Comparison of ENCODE assay signal across 9 mouse cellular contexts in genomic region chr11:96828881-96829280, GRCm38 (mm10). TPM values are rescaled to one million over a fixed set of nuclear protein-coding genes. Genes with fewer than 3 reads are reported as not detected.
DNase-seq lines count a peak whose midpoint lies in the region; ATAC-seq and TF ChIP-seq lines count a peak whose summit lies in the region.
"Had no signal": no experiment of that assay in that cellular context is flagged by ENCODE, and none has a peak within 500 bp of the region (broad histone marks: within the 10 kb centered on the region; RNA-seq: fewer than 3 reads in every experiment).

No protein-coding gene starts in this region.

- DNase-seq in heart, postnatal 10 days = no peak
- no peak for DNase-seq in G1E (ENCODE audit: low spot score)
- DNase-seq in liver, postnatal 0 days = no peak
- DNase-seq in gastrocnemius, postnatal 25 days = no peak
- no peak for DNase-seq in thymus, adult 18-20 months
- no peak for DNase-seq in embryo, embryonic 10.5 days (ENCODE audit: low spot score)

- H3K36me3 ChIP-seq in heart, embryonic 15.5 days = peaks cover 5% of the 10 kb centered on the region; the same call in 1 of the 2 replicates
- peaks cover 41% of the 10 kb centered on the region for H3K36me3 ChIP-seq in G1E (replicated peaks)
- H3K36me3 ChIP-seq in forebrain, embryonic 16.5 days (ENCODE audit: control insufficient read depth, insufficient read depth) = no peaks in the 10 kb centered on the region
- H3K36me3 ChIP-seq in liver, postnatal 0 days (replicated peaks; ENCODE audit: insufficient read depth, low read length) = peaks cover 8% of the 10 kb centered on the region

- peak overlapping the region; percentile 100 for H3K27ac ChIP-seq in heart, embryonic 15.5 days
- no peak overlapping the region; the same call in 1 of the 2 replicates for H3K27ac ChIP-seq in forebrain, embryonic 16.5 days (ENCODE audit: low read length)
- H3K27ac ChIP-seq in liver, postnatal 0 days (ENCODE audit: low read depth) = peak overlapping the region; percentile 99

- H3K9ac ChIP-seq in heart, embryonic 15.5 days = peak overlapping the region; percentile 83
- peak overlapping the region; percentile 88 for H3K9ac ChIP-seq in forebrain, embryonic 16.5 days (replicated peaks; ENCODE audit: low read depth, low read length)
- peak overlapping the region; percentile 89 for H3K9ac ChIP-seq in liver, postnatal 0 days (replicated peaks)

- peak overlapping the region; percentile 81 for H3K4me3 ChIP-seq in heart, embryonic 15.5 days
- H3K4me3 ChIP-seq in G1E (ENCODE audit: low read depth, low read length) = peak overlapping the region; percentile 88
- peak overlapping the region; percentile 89 for H3K4me3 ChIP-seq in forebrain, embryonic 16.5 days (replicated peaks; ENCODE audit: low read length)
- peak overlapping the region; percentile 84 for H3K4me3 ChIP-seq in liver, postnatal 0 days (ENCODE audit: low read depth, low read length)

- no peak for TF ChIP-seq EP300 in liver, postnatal 0 days (IDR thresholded peaks at IDR 0.05; ENCODE audit: low read depth)

- H3K27me3 ChIP-seq in heart, embryonic 15.5 days = no peaks in the 10 kb centered on the region
- H3K27me3 ChIP-seq in G1E (ENCODE audit: insufficient read depth, low read length) = peaks cover 3% of the 10 kb centered on the region
- H3K27me3 ChIP-seq in forebrain, embryonic 16.5 days (replicated peaks; ENCODE audit: control insufficient read depth, insufficient read depth, low read length) = no peaks in the 10 kb centered on the region
- no peaks in the 10 kb centered on the region for H3K27me3 ChIP-seq in liver, postnatal 0 days (ENCODE audit: insufficient read depth, low read length)

- no peak for TF ChIP-seq CTCF in G1E (IDR thresholded peaks at IDR 0.05; ENCODE audit: low read depth, low read length)
- no peak for TF ChIP-seq CTCF in liver, postnatal 0 days (IDR thresholded peaks at IDR 0.05; ENCODE audit: low read depth)

- ATAC-seq in heart, embryonic 15.5 days (replicated peaks; ENCODE audit: insufficient number of reproducible peaks, insufficient read depth, low FRiP score, low read depth) = no peak
- no peak for ATAC-seq in G1E (ENCODE audit: extremely low read depth, insufficient number of reproducible peaks, low FRiP score, poor library complexity, severe bottlenecking)
- ATAC-seq in forebrain, embryonic 16.5 days = no peak
- no peak for ATAC-seq in liver, postnatal 0 days

- H3K9me3 ChIP-seq in heart, embryonic 15.5 days (replicated peaks) = no peaks in the 10 kb centered on the region
- H3K9me3 ChIP-seq in G1E (replicated peaks) = no peaks in the 10 kb centered on the region
- no peaks in the 10 kb centered on the region for H3K9me3 ChIP-seq in forebrain, embryonic 16.5 days (ENCODE audit: control insufficient read depth, low read length)
- no peaks in the 10 kb centered on the region for H3K9me3 ChIP-seq in liver, postnatal 0 days (ENCODE audit: low read length)

- peak overlapping the region; percentile 97 for H3K4me2 ChIP-seq in heart, embryonic 15.5 days
- H3K4me2 ChIP-seq in forebrain, embryonic 16.5 days (ENCODE audit: low read length) = peak overlapping the region; percentile 87
- H3K4me2 ChIP-seq in liver, postnatal 0 days (ENCODE audit: low read depth, low read length) = peak overlapping the region; percentile 91

- intact Hi-C loops in heart, postnatal 10 days (cut with DNase I) = no loop called here

- 5% methylated on average over 10 of the region's 10 CpGs for WGBS in heart, embryonic 15.5 days
- WGBS in forebrain, embryonic 16.5 days = 12% methylated on average over 10 of the region's 10 CpGs
- WGBS in liver, postnatal 0 days (ENCODE audit: insufficient replicate concordance) = 9% methylated on average over 10 of the region's 10 CpGs

- peaks cover 53% of the 10 kb centered on the region for H3K4me1 ChIP-seq in heart, embryonic 15.5 days (replicated peaks)
- peaks cover 65% of the 10 kb centered on the region for H3K4me1 ChIP-seq in G1E (ENCODE audit: insufficient read depth, low read depth, low read length)
- peaks cover 52% of the 10 kb centered on the region for H3K4me1 ChIP-seq in forebrain, embryonic 16.5 days (replicated peaks; ENCODE audit: control insufficient read depth, insufficient read depth, low read length)
- peaks cover 50% of the 10 kb centered on the region for H3K4me1 ChIP-seq in liver, postnatal 0 days (ENCODE audit: insufficient read depth)

RNA-seq across cellular contexts. Expression of gene Nfe2l1, which starts 0.9 kb away (rescaled TPM):
- polyA plus RNA-seq in heart, embryonic 15.5 days (2015; fragmentation: Nextera tagmentation; extraction: Ambion mirVana) = 75.3 and 79.0 TPM in 2 replicates
- 100 to 1,000 TPM; 302 to 348 TPM for total RNA-seq in heart, postnatal 10 days (2021)
- 56.3 and 70.5 TPM in 2 replicates for total RNA-seq in G1E (2014; fragmentation: Nextera tagmentation)
- 22.5 and 24.0 TPM in 2 replicates for total RNA-seq in G1E (2017)
- polyA plus RNA-seq in G1E (2012) = 29.1 and 35.9 TPM in 2 replicates
- 64.8 and 68.2 TPM in 2 replicates for polyA plus RNA-seq in forebrain, embryonic 16.5 days (2015; fragmentation: Nextera tagmentation; extraction: Ambion mirVana)
- polyA plus RNA-seq in liver, postnatal 0 days (2015; fragmentation: Nextera tagmentation; extraction: Ambion mirVana) = 17.6 and 22.1 TPM in 2 replicates
- total RNA-seq in gastrocnemius, postnatal 25 days (2021) = 100 to 1,000 TPM; 348 to 389 TPM

RNA-seq across cellular contexts. Expression of gene Copz2, which starts 20.8 kb away (rescaled TPM):
- 120 and 122 TPM in 2 replicates for polyA plus RNA-seq in heart, embryonic 15.5 days (2015; fragmentation: Nextera tagmentation; extraction: Ambion mirVana)
- 10 to 100 TPM; 43.8 to 50.3 TPM for total RNA-seq in heart, postnatal 10 days (2021)
- total RNA-seq in G1E (2014; fragmentation: Nextera tagmentation) (9.0 and 16.3 TPM in 2 replicates), G1E (2017) (1.5 and 3.1 TPM in 2 replicates)
- polyA plus RNA-seq in G1E (2012) = 0.48 and 0.52 TPM in 2 replicates
- 10.4 and 16.6 TPM in 2 replicates for polyA plus RNA-seq in forebrain, embryonic 16.5 days (2015; fragmentation: Nextera tagmentation; extraction: Ambion mirVana)
- polyA plus RNA-seq in liver, postnatal 0 days (2015; fragmentation: Nextera tagmentation; extraction: Ambion mirVana) = 51.0 and 55.5 TPM in 2 replicates
- 10 to 100 TPM; 28.2 to 31.1 TPM for total RNA-seq in gastrocnemius, postnatal 25 days (2021)
- total RNA-seq: neutrophil, adult 5-6 weeks had no signal

RNA-seq across cellular contexts. Expression of gene Cbx1, which starts 40.0 kb away (rescaled TPM):
- polyA plus RNA-seq in heart, embryonic 15.5 days (2015; fragmentation: Nextera tagmentation; extraction: Ambion mirVana) = 52.4 and 52.9 TPM in 2 replicates
- 10 to 100 TPM; 46.2 to 59.2 TPM for total RNA-seq in heart, postnatal 10 days (2021)
- total RNA-seq in G1E (2014; fragmentation: Nextera tagmentation) (78.9 and 81.3 TPM in 2 replicates), G1E (2017) (99.1 and 100 TPM in 2 replicates)
- polyA plus RNA-seq in G1E (2012) = 73.7 and 75.0 TPM in 2 replicates
- 87.7 and 93.3 TPM in 2 replicates for polyA plus RNA-seq in forebrain, embryonic 16.5 days (2015; fragmentation: Nextera tagmentation; extraction: Ambion mirVana)
- polyA plus RNA-seq in liver, postnatal 0 days (2015; fragmentation: Nextera tagmentation; extraction: Ambion mirVana) = 20.7 and 24.9 TPM in 2 replicates
- total RNA-seq in gastrocnemius, postnatal 25 days (2021) = 10 to 100 TPM; 32.8 to 34.6 TPM

RNA-seq across cellular contexts. Expression of gene Snx11, which starts 51.5 kb away (rescaled TPM):
- 10.9 and 13.4 TPM in 2 replicates for polyA plus RNA-seq in heart, embryonic 15.5 days (2015; fragmentation: Nextera tagmentation; extraction: Ambion mirVana)
- 10 to 100 TPM; 14.6 to 15.1 TPM for total RNA-seq in heart, postnatal 10 days (2021)
- 9.9 and 18.9 TPM in 2 replicates for total RNA-seq in G1E (2014; fragmentation: Nextera tagmentation)
- 19.9 and 21.4 TPM in 2 replicates for total RNA-seq in G1E (2017)
- 9.9 and 10.7 TPM in 2 replicates for polyA plus RNA-seq in G1E (2012)
- 43.1 and 44.1 TPM in 2 replicates for polyA plus RNA-seq in forebrain, embryonic 16.5 days (2015; fragmentation: Nextera tagmentation; extraction: Ambion mirVana)
- polyA plus RNA-seq in liver, postnatal 0 days (2015; fragmentation: Nextera tagmentation; extraction: Ambion mirVana) = 7.0 and 7.5 TPM in 2 replicates
- 10 to 100 TPM in 1 of 2 experiments, 1 to 10 TPM in 1; 8.1 to 11.3 TPM for total RNA-seq in gastrocnemius, postnatal 25 days (2021)
